Mouse (Mus musculus) hindbrain, embryonic 16.5 days (tissue): ENCODE data around the gene Babam2. TPM values are rescaled to one million over a fixed set of nuclear protein-coding genes. Genes with fewer than 3 reads are reported as not detected.

ENCODE experiments used
- ATAC-seq: fragments of 200-750 bp; cut with Nextera tagmentation; 2 replicates; pipeline ENCODE4 v1.8.0; 2017; ENCODE audit warnings: moderate TSS enrichment, moderate library complexity
- H3K27ac ChIP-seq: fragments of 300-500 bp; sonication (generic); 2 replicates; pipeline ENCODE4 v1.5.1; 2014; ENCODE audit warnings: low read depth, mild to moderate bottlenecking, control low read depth, low read length, moderate library complexity
- H3K27me3 ChIP-seq: fragments of 300-500 bp; sonication (generic); replicated peaks from 2 replicates; pipeline ENCODE4 v1.6.1; 2014; ENCODE audit warnings: low read length; ENCODE audit not compliant: control insufficient read depth, insufficient read depth
- H3K36me3 ChIP-seq: fragments of 300-500 bp; sonication (generic); 2 replicates; pipeline ENCODE4 v1.6.1; 2014; ENCODE audit warnings: mild to moderate bottlenecking, low read length, moderate library complexity, mixed read lengths; ENCODE audit not compliant: control insufficient read depth, insufficient read depth
- H3K4me1 ChIP-seq: fragments of 300-500 bp; sonication (generic); 2 replicates; pipeline ENCODE4 v1.6.1; 2014; ENCODE audit warnings: low read depth, low read length; ENCODE audit not compliant: control insufficient read depth, insufficient read depth
- H3K4me2 ChIP-seq: fragments of 300-500 bp; sonication (generic); 2 replicates; pipeline ENCODE4 v1.6.1; 2014; ENCODE audit warnings: mild to moderate bottlenecking, low read length, control low read depth, moderate library complexity
- H3K4me3 ChIP-seq: fragments of 300-500 bp; sonication (generic); 2 replicates; pipeline ENCODE4 v1.5.1; 2014; ENCODE audit warnings: mild to moderate bottlenecking, low read length, control low read depth, moderate library complexity
- H3K9ac ChIP-seq: fragments of 300-500 bp; sonication (generic); 2 replicates; pipeline ENCODE4 v1.6.1; 2014; ENCODE audit warnings: low read depth, mild to moderate bottlenecking, control low read depth, low read length, moderate library complexity
- H3K9me3 ChIP-seq: fragments of 300-500 bp; sonication (generic); 2 replicates; pipeline ENCODE4 v1.6.1; 2014; ENCODE audit warnings: mild to moderate bottlenecking, low read length, moderate library complexity; ENCODE audit not compliant: control insufficient read depth
- WGBS: fragments of 180-500 bp; shearing (Covaris S2); extraction: QIAGEN DNeasy Blood & Tissue Kit; methylation state at CpG from one replicate; pipeline ENCODE4 v1.1.7; 2014; 5-methylcytosine and 5-hydroxymethylcytosine counted together
- polyA plus RNA-seq: library from polyadenylated mRNA; unstranded; fragments of >200 nt; fragmentation: Nextera tagmentation; extraction: Ambion mirVana; gene quantifications from 2 replicates; pipeline ENCODE4 v1.2.1, GENCODE M21; 2015

Gene Babam2
- polyA plus RNA-seq, 1 experiment from 2014 or later: 49.0 TPM

- 94% methylated on average over 8 of the region's 8 CpGs for WGBS
- H3K27me3 ChIP-seq: no peaks in the 10 kb centered on the region
These were observed 337.1 kb downstream of the Babam2 start for GRCm38 (mm10) chr5:32034475-32035054.

GRCm38 (mm10) chr5:32035721-32036320, 338.3 kb downstream of the Babam2 start:
- no peak overlapping the region for H3K4me3 ChIP-seq
- H3K4me1 ChIP-seq: no peaks in the 10 kb centered on the region
- WGBS: 82% methylated on average over 7 of the region's 7 CpGs
- no peaks in the 10 kb centered on the region for H3K36me3 ChIP-seq
- H3K9me3 ChIP-seq: no peaks in the 10 kb centered on the region
- H3K27ac ChIP-seq: no peak overlapping the region
- H3K4me2 ChIP-seq: no peak overlapping the region
- no peak overlapping the region for H3K9ac ChIP-seq
- ATAC-seq: no peak
- H3K27me3 ChIP-seq: no peaks in the 10 kb centered on the region

More at GRCm38 (mm10) chr5:32034475-32035054, 337.1 kb downstream of the Babam2 start:
- Histone ChIP-seq H3K27ac (no peak overlapping the region), H3K4me1 (no peaks in the 10 kb centered on the region), H3K4me3 (no peak overlapping the region), H3K9me3 (no peaks in the 10 kb centered on the region), H3K9ac (no peak overlapping the region), H3K36me3 (no peaks in the 10 kb centered on the region), H3K4me2 (no peak overlapping the region)
- ATAC-seq: no peak

DNA sequence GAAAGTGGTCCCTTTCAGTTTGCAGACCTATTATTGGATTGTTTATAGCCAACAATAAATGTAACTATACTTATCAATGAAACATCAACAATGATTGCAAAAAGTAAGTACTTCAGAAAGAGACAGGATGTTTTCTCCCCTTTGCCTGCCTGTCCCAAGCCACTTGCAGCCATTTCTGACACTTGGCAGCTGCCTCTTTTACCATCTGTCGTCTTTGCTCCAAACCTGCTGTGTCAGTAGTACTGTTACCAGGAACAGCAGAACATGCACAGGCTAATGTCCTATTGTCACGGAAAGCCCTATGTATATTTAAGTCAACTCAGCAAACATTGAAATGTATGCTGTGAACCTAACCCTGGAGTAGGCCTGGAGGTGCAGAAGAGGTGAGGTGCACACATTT, 339.4 kb downstream of the Babam2 start:
- Histone ChIP-seq H3K4me1 (no peaks in the 10 kb centered on the region), H3K9ac (no peak overlapping the region), H3K9me3 (no peaks in the 10 kb centered on the region), H3K27ac (no peak overlapping the region), H3K36me3 (no peaks in the 10 kb centered on the region), H3K4me3 (no peak overlapping the region), H3K4me2 (no peak overlapping the region), H3K27me3 (no peaks in the 10 kb centered on the region)
- WGBS: 64% methylated on average over 2 of the region's 2 CpGs
- ATAC-seq: no peak

GRCm38 (mm10) chr5:32037546-32037945, 340.1 kb downstream of the Babam2 start:
- ATAC-seq: no peak
- Histone ChIP-seq H3K9ac (no peak overlapping the region), H3K4me1 (no peaks in the 10 kb centered on the region), H3K4me2 (no peak overlapping the region), H3K4me3 (no peak overlapping the region), H3K27me3 (no peaks in the 10 kb centered on the region), H3K9me3 (no peaks in the 10 kb centered on the region), H3K36me3 (no peaks in the 10 kb centered on the region), H3K27ac (no peak overlapping the region)
- 92% methylated on average over 4 of the region's 4 CpGs for WGBS

DNA sequence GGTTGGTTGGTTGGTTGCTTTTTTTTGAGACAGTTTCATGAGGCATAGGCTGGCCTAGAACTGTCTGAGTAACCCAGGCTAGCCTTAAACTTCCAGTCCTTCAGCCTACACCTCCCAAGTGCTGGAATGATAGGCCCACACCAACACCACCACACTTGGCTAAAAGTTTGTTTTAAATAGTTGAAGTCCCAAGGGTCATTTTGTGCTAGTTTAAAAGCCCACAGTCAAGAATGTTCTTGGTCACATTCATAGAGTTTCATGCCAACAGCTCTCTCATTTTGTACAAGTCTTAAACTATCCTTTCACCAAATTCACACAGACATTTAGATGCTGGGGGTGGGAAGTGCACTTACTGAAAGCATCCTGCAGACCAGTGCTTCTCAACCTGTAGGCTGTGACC, 341.5 kb downstream of the Babam2 start:
- no peaks in the 10 kb centered on the region for H3K36me3 ChIP-seq
- H3K4me3 ChIP-seq: no peak overlapping the region
- no peaks in the 10 kb centered on the region for H3K27me3 ChIP-seq
- H3K9ac ChIP-seq: no peak overlapping the region
- no peak overlapping the region for H3K4me2 ChIP-seq
- H3K9me3 ChIP-seq: no peaks in the 10 kb centered on the region
- H3K4me1 ChIP-seq: no peaks in the 10 kb centered on the region
- ATAC-seq: no peak
- no peak overlapping the region for H3K27ac ChIP-seq

DNA sequence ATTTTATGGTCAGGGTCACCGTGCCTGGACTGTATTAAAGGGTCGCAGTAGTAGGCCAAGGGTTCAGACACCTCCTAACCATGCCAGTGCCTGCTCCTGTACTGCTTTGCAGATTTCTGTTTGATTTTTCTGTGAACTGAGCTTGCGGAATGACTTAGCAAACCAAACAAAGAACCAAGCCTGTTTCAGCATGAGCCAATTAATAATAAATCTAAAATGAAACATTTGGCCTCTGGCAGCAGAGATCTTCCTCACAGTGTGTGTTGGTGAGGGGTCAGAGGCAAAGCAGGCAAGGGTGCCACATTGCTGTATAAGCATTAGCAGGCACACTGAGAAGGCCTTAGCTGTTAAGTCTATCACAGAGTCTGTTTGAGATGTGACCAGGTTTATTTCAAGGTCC, 342.0 kb downstream of the Babam2 start:
- no peak overlapping the region for H3K9ac ChIP-seq
- no peak overlapping the region for H3K4me2 ChIP-seq
- H3K9me3 ChIP-seq: no peaks in the 10 kb centered on the region
- H3K27me3 ChIP-seq: no peaks in the 10 kb centered on the region
- no peak overlapping the region for H3K27ac ChIP-seq
- no peak overlapping the region for H3K4me3 ChIP-seq
- no peaks in the 10 kb centered on the region for H3K4me1 ChIP-seq
- 94% methylated on average over 3 of the region's 3 CpGs for WGBS
- no peaks in the 10 kb centered on the region for H3K36me3 ChIP-seq
- no peak for ATAC-seq

DNA sequence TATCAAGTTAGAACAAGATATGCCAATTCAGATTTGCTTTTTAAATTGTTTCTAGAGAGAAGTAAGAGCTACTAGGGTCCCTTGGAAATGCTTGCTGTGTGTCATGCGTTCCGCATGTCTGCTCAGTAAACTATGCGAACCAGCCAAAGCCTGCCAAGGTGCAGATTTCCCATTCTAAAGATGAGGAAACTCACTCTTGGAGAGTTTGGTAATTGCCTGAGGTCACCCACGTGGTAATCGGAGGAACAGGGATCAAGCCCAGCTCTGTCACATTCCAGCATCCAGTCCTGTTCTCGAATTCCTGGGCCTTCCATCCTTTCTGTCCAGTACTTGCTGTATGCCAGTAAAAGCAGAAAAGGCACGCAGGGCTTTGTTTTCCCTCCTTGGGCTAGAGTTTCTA, 345.7 kb downstream of the Babam2 start:
- H3K4me2 ChIP-seq: no peak overlapping the region
- H3K4me1 ChIP-seq: no peaks in the 10 kb centered on the region
- H3K9ac ChIP-seq: no peak overlapping the region
- H3K27ac ChIP-seq: no peak overlapping the region
- no peaks in the 10 kb centered on the region for H3K27me3 ChIP-seq
- WGBS: 86% methylated on average over 7 of the region's 7 CpGs
- H3K4me3 ChIP-seq: no peak overlapping the region
- no peak for ATAC-seq
- H3K9me3 ChIP-seq: no peaks in the 10 kb centered on the region
- no peaks in the 10 kb centered on the region for H3K36me3 ChIP-seq

DNA sequence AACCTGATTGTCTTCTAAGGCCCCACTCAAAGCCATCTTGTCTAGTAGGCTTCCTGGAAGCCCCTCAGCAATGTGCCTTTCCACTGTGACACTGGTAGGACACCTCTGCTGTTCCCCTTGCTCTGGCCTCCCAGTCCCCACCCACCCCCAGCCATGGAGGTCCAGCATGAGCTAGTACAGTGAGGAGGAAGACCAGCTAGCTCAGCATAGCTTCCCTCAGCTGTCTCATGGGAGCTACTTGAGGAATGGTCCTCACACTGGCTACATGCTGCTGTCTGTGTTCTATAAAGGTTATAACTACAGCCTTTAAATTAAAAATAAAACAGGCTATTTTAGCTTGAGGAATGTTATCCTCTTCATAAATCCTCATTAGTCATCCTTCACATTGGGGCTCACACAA, 346.5 kb downstream of the Babam2 start:
- ATAC-seq: no peak
- no peaks in the 10 kb centered on the region for H3K27me3 ChIP-seq
- H3K4me1 ChIP-seq: no peaks in the 10 kb centered on the region
- H3K9me3 ChIP-seq: no peaks in the 10 kb centered on the region
- H3K4me2 ChIP-seq: no peak overlapping the region
- no peaks in the 10 kb centered on the region for H3K36me3 ChIP-seq
- no peak overlapping the region for H3K4me3 ChIP-seq
- no peak overlapping the region for H3K27ac ChIP-seq
- no peak overlapping the region for H3K9ac ChIP-seq

DNA sequence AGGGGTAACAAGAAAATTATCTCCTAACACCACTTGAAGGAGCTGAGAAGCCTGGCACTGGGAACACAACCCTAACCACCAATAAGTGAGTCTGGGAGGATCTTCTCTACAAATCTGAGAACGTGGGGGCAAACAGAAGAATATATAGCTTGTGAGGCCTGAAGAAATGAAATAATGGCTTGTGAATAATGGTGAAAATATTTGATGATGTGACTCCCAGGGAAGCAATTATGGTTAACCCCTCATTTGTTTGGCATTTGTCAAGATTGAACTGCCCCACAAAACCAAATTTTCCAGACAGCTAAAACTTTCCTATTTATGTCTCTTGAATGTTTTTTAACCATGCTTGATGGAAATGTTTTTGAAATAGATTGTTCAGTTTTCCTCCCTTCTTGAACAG, 354.4 kb downstream of the Babam2 start:
- no peaks in the 10 kb centered on the region for H3K4me1 ChIP-seq
- no peaks in the 10 kb centered on the region for H3K36me3 ChIP-seq
- no peaks in the 10 kb centered on the region for H3K9me3 ChIP-seq
- ATAC-seq: no peak
- 74% methylated on average over 1 of the region's 1 CpGs for WGBS
- no peak overlapping the region for H3K9ac ChIP-seq
- no peak overlapping the region for H3K4me3 ChIP-seq
- no peak overlapping the region for H3K4me2 ChIP-seq
- H3K27me3 ChIP-seq: no peaks in the 10 kb centered on the region
- H3K27ac ChIP-seq: no peak overlapping the region

- Histone ChIP-seq H3K4me2 (no peak overlapping the region), H3K27ac (no peak overlapping the region), H3K9me3 (no peaks in the 10 kb centered on the region), H3K4me3 (no peak overlapping the region), H3K9ac (no peak overlapping the region), H3K27me3 (no peaks in the 10 kb centered on the region), H3K4me1 (no peaks in the 10 kb centered on the region), H3K36me3 (no peaks in the 10 kb centered on the region)
- no peak for ATAC-seq
- 100% methylated on average over 1 of the region's 1 CpGs for WGBS
These were observed 355.0 kb downstream of the Babam2 start for GRCm38 (mm10) chr5:32052467-32052866.
